Mouse (Mus musculus) heart, embryonic 14.5 days (tissue): ENCODE measurements around the gene Eftud2. TPM values are rescaled to one million over a fixed set of nuclear protein-coding genes. Genes with fewer than 3 reads are reported as not detected.

ENCODE experiments used
- ATAC-seq: fragments of 200-750 bp; cut with Nextera tagmentation; 2 replicates; pipeline ENCODE4 v1.8.0; 2017; ENCODE audit warnings: low read depth, moderate TSS enrichment; ENCODE audit not compliant: insufficient number of reproducible peaks, insufficient read depth, low FRiP score
- H3K27ac ChIP-seq, 2 experiments: fragments of 200-500 bp in 1 of 2; fragments of 300-500 bp in 1 of 2; sonication (generic) in 1 of 2; replicated peaks in 1 of 2; 2 replicates each; pipeline ENCODE4 v1.5.1; 2012 to 2014; ENCODE audit warnings: low read depth in 2 of 2, low read length in 2 of 2, control low read depth in 1 of 2, mild to moderate bottlenecking in 1 of 2, mixed read lengths in 1 of 2; ENCODE audit not compliant: control insufficient read depth in 1 of 2, insufficient read depth in 1 of 2
- H3K27me3 ChIP-seq: fragments of 300-500 bp; sonication (generic); 2 replicates; pipeline ENCODE4 v1.6.1; 2014; ENCODE audit warnings: mild to moderate bottlenecking, low read length, control low read depth; ENCODE audit not compliant: control insufficient read depth, insufficient read depth
- H3K36me3 ChIP-seq: fragments of 300-500 bp; sonication (generic); 2 replicates; pipeline ENCODE4 v1.6.1; 2014; ENCODE audit warnings: mild to moderate bottlenecking, control low read depth, low read length, mixed read lengths; ENCODE audit not compliant: control insufficient read depth, insufficient read depth
- H3K4me1 ChIP-seq, 2 experiments: fragments of 200-500 bp in 1 of 2; fragments of 300-500 bp in 1 of 2; sonication (generic) in 1 of 2; 2 replicates each; pipeline ENCODE4 v1.6.1; 2012 to 2014; ENCODE audit warnings: low read length in 2 of 2, control low read depth in 1 of 2, mixed read lengths in 1 of 2; ENCODE audit not compliant: control insufficient read depth in 2 of 2, insufficient read depth in 2 of 2
- H3K4me2 ChIP-seq: fragments of 300-500 bp; sonication (generic); 2 replicates; pipeline ENCODE4 v1.6.1; 2014; ENCODE audit warnings: mild to moderate bottlenecking, low read length
- H3K4me3 ChIP-seq, 2 experiments: fragments of 200-500 bp in 1 of 2; fragments of 300-500 bp in 1 of 2; sonication (generic) in 1 of 2; 2 replicates each; pipeline ENCODE4 v1.5.1; 2012 to 2014; ENCODE audit warnings: low read length in 2 of 2, mild to moderate bottlenecking in 2 of 2, control low read depth in 1 of 2, low read depth in 1 of 2, moderate library complexity in 1 of 2; ENCODE audit not compliant: control insufficient read depth in 1 of 2, insufficient read depth in 1 of 2
- H3K9ac ChIP-seq: fragments of 300-500 bp; sonication (generic); 2 replicates; pipeline ENCODE4 v1.6.1; 2014; ENCODE audit warnings: mild to moderate bottlenecking, low read length
- H3K9me3 ChIP-seq: fragments of 300-500 bp; sonication (generic); 2 replicates; pipeline ENCODE4 v1.6.1; 2016; ENCODE audit warnings: low read length, control low read depth; ENCODE audit not compliant: control insufficient read depth
- WGBS: fragments of 180-500 bp; shearing (Covaris S2); extraction: QIAGEN DNeasy Blood & Tissue Kit; methylation state at CpG from one replicate; pipeline ENCODE4 v1.1.7; 2014; 5-methylcytosine and 5-hydroxymethylcytosine counted together
- polyA plus RNA-seq: library from polyadenylated mRNA; unstranded; fragments of >200 nt; fragmentation: Nextera tagmentation; extraction: Ambion mirVana; gene quantifications from 2 replicates; pipeline ENCODE4 v1.2.1, GENCODE M21; 2014

The Eftud2 gene
- polyA plus RNA-seq, 1 experiment from 2014 or later: 100 TPM

DNA sequence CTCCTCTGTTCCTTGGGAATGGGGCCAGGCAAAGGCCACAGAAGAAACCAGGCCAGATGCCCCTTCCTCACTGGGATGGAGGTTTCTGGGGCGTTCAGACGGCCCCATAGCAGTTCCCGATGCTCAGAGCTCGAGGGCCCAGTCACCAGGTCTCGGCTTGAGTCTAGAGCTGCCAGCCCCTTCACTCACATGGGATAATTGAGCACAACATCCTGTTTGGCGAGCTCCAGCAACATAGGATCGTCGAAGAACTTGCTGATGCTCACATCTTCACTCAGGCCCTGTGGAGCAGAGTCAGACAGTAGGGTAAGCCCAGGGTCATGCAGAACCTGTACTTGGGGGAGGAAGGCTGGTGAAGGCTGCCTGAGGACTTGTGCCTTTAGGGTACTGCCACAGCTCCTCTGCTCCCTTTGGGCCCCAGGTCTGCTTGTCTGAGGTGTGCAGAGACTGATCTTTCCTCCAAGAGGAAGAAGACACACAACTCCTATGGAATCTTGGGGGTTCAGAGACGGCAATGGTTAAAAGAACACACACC is 42.1 kb downstream of the Eftud2 start:
- Histone ChIP-seq H3K27me3 (no peaks in the 10 kb centered on the region), H3K4me3 (no peak overlapping the region), H3K9me3 (no peaks in the 10 kb centered on the region), H3K4me1 (no peaks in the 10 kb centered on the region), H3K36me3 (peaks cover 75% of the 10 kb centered on the region), H3K27ac (no peak overlapping the region), H3K9ac (no peak overlapping the region), H3K4me2 (no peak overlapping the region)
- no peak for ATAC-seq
- WGBS: 84% methylated on average over 9 of the region's 9 CpGs

DNA sequence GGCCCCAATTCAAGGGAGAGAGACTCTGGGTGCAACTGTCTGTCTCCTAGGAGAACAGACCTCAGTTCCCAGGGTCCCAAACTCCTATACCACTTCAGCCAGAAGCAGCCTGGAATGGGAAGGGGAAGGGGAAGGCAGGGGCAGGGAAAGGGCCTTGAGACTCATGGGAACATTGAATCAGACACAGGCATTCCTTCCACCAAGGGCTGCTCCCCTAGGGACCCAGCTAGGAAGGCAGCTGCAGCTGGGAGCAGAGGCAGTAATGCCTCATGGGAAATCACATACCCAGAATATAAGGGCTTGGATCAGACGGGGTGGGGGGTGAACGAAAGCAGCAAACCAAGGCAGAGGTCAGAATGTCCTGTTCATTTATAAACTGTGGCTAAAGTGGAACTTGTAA is 42.7 kb downstream of the Eftud2 start:
- Histone ChIP-seq H3K4me3 (no peak overlapping the region), H3K4me2 (no peak overlapping the region), H3K27ac (no peak overlapping the region), H3K9ac (no peak overlapping the region), H3K4me1 (no peaks in the 10 kb centered on the region), H3K9me3 (no peaks in the 10 kb centered on the region), H3K27me3 (no peaks in the 10 kb centered on the region), H3K36me3 (peaks cover 69% of the 10 kb centered on the region)
- WGBS: 100% methylated on average over 2 of the region's 2 CpGs
- ATAC-seq: no peak

DNA sequence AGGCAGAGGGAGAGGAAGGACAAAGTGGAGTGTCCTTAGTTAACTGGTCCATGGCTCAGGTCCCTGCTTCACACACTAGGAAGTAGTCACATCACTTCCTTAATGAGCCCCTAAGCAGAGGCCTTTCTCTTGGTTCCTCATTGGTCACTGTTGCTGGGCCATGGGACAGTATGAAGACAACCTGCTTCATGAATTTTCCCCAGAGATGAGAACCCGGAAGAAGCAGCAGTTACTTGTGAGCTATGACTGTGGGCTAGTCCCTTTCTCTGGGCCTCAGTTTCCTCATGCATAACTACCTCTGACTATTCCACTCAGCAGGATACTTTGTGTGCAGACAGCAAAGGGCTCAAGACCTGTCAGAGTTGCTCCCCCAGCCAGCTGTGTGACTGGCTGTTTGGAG is 43.4 kb downstream of the Eftud2 start:
- no peak overlapping the region for H3K9ac ChIP-seq
- H3K27ac ChIP-seq: no peak overlapping the region
- no peak overlapping the region for H3K4me2 ChIP-seq
- H3K4me3 ChIP-seq: no peak overlapping the region
- no peaks in the 10 kb centered on the region for H3K27me3 ChIP-seq
- H3K36me3 ChIP-seq: peaks cover 62% of the 10 kb centered on the region
- WGBS: 83% methylated on average over 1 of the region's 1 CpGs
- no peak for ATAC-seq
- no peaks in the 10 kb centered on the region; a peak in 1 of 4 replicates for H3K4me1 ChIP-seq
- no peaks in the 10 kb centered on the region for H3K9me3 ChIP-seq

DNA sequence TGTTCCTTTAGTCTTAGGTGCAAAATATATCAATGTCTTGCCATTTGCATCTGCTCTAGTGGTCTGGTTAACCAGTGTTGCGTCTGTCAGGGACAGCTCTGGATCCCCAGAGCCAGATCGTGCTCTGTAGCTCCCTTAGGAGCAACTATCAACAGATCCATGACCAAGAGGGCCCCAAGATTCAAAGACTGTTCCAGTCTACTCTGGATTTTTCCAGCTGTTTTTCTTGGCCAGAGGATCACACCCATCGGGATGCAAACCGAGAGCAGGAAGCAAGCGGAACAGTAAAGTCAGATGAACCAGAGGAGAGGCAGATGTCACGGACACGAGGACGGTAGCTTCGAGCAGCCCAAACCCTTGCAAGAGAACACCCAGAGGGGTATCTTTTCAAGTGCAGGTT is 44.6 kb downstream of the Eftud2 start:
- peaks cover 0 to under 1% of the 10 kb centered on the region in 2 experiments; a peak in 2 of 4 replicates for H3K4me1 ChIP-seq
- H3K27me3 ChIP-seq: no peaks in the 10 kb centered on the region
- H3K9ac ChIP-seq: no peak overlapping the region
- no peak for ATAC-seq
- 71% methylated on average over 9 of the region's 9 CpGs for WGBS
- H3K9me3 ChIP-seq: no peaks in the 10 kb centered on the region
- H3K36me3 ChIP-seq: peaks cover 50% of the 10 kb centered on the region
- no peak overlapping the region for H3K4me3 ChIP-seq
- no peak overlapping the region for H3K27ac ChIP-seq
- no peak overlapping the region for H3K4me2 ChIP-seq

DNA sequence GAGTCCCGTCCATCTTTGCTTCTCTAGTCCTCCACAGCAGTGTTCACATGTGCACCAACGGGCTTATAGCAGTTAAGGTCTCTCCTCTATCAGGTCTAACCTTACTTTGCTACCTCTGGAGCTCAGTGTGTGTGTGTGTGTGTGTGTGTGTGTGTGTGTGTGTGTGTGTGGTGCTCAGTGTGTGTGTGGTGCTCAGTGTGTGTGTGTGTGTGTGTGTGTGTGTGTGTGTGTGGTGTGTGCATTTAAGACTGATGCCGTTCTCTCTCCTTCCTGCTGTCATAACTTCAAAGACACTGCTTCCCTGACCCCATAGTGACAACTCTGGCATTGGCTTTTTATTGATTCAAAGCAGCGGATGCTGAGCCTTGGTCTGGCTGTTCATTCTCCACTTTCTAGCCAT is 45.2 kb downstream of the Eftud2 start, which contains the start of gene Higd1b:
Gene Higd1b (plus strand): TSS at position 301 of the 400 bp plus-strand sequence.
- Histone ChIP-seq H3K9me3 (no peaks in the 10 kb centered on the region), H3K9ac (no peak within 1 kb of the TSS), H3K27ac (no peak within 1 kb of the TSS), H3K4me3 (no peak within 1 kb of the TSS), H3K4me2 (no peak within 1 kb of the TSS), H3K36me3 (peaks cover 44% of the 10 kb centered on the region), H3K27me3 (no peaks in the 10 kb centered on the region), H3K4me1 (peaks cover 3 to 4% of the 10 kb centered on the region in 2 experiments; a peak in 3 of 4 replicates)
- no peak for ATAC-seq
- 80% methylated on average over 4 of the region's 4 CpGs for WGBS

DNA sequence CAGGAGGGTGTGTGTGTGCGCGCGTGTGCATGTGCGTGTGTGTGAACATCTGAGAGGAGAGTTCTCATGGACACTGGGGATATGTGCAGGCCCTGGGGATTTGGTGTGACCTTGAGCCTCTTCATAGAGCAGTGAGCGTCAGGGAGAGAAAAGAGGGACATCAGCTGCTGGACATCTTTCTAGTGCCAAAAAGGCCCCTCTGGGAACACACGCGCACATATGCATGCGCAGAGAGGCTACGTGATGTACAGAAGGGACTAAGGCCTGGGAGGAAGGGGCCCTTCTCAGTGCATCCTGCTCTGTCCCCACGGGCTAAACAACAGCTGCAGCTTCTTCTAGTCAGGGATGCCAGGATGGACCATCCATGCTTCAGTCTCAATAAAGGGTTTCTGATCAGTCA is 46.6 kb downstream of the Eftud2 start:
- WGBS: 86% methylated on average over 10 of the region's 10 CpGs
- no peak for ATAC-seq
- Histone ChIP-seq H3K4me3 (no peak overlapping the region), H3K9ac (no peak overlapping the region), H3K4me1 (peaks cover 4 to 5% of the 10 kb centered on the region in 2 experiments; a peak in 3 of 4 replicates), H3K4me2 (no peak overlapping the region), H3K27ac (no peak overlapping the region), H3K9me3 (no peaks in the 10 kb centered on the region), H3K36me3 (peaks cover 30% of the 10 kb centered on the region), H3K27me3 (no peaks in the 10 kb centered on the region)

DNA sequence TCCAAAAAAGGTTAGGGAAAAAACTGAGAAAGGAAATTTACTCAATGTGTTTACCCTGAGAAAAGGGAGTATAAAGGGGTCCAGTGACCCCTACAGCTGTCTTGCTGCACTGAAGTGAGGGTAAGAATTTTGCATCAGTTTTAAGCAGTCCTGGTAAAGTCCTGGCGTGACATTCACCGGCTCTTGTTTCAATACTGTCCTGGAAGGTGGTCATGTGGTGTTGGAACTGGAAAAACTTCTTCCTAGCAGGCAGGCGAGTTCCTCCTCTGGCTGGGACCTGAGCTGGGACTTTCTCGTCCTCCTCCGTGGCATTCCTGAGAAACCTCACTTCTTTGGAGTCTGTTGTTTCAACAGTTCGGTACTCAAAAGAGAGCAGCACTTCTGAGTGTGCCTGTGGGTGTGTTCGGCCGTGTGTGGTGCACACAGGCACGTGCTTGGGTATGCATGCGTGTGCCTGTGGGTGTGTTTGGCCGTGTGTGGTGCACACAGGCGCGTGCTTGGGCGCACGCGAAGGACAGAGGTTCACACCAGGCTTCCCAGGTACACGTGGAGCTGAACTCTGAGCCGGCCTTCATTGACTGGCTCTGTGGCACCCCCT is 48.0 kb downstream of the Eftud2 start:
- Histone ChIP-seq H3K4me3 (no peak overlapping the region), H3K9me3 (no peaks in the 10 kb centered on the region), H3K4me2 (no peak overlapping the region), H3K27me3 (no peaks in the 10 kb centered on the region), H3K9ac (no peak overlapping the region), H3K4me1 (peaks cover 4 to 5% of the 10 kb centered on the region in 2 experiments; a peak in 3 of 4 replicates), H3K36me3 (peaks cover 16% of the 10 kb centered on the region), H3K27ac (no peak overlapping the region)
- WGBS: 62% methylated on average over 18 of the region's 18 CpGs
- no peak for ATAC-seq

DNA sequence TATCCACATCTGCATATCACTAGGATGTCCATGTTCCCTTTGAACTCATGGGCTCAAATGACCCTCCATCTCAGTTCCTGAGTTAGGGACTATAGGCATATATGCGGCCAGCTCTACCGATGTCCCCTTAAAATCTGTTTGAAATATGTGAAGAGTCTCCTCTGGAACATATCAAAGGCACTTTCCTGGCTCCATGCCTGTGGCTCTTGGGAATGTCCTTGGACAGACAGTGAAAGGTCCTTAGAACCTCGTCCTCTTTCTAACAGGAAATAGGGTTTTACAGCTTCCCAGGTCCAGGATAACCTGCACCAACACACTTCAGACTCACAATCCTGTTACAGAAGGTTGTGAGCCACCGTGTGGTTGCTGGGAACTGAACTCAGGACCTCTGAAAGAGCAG is 50.5 kb downstream of the Eftud2 start:
- no peak for ATAC-seq
- Histone ChIP-seq H3K9ac (no peak overlapping the region), H3K4me1 (peaks cover 10 to 13% of the 10 kb centered on the region in 2 experiments; a peak in 3 of 4 replicates), H3K36me3 (no peaks in the 10 kb centered on the region), H3K4me3 (no peak overlapping the region), H3K27me3 (no peaks in the 10 kb centered on the region), H3K9me3 (no peaks in the 10 kb centered on the region), H3K4me2 (no peak overlapping the region), H3K27ac (no peak overlapping the region)
- WGBS: 45% methylated on average over 4 of the region's 4 CpGs
